Mouse (Mus musculus) MEL (cell line): ENCODE results near the gene Eci1. TPM values are rescaled to one million over a fixed set of nuclear protein-coding genes. Genes with fewer than 3 reads are reported as not detected.
A peak's percentile ranks its signal among the peaks of the same experiment; 100 is the strongest.

Experiments used
- DNase-seq: peaks from one replicate; pipeline ENCODE4 v3.0.0; 2011; ENCODE audit warnings: low read depth, low spot score
- H3K27ac ChIP-seq: 2 replicates; pipeline ENCODE4 v1.5.1; 2012; ENCODE audit warnings: low read depth, mild to moderate bottlenecking, control low read depth, low read length, moderate library complexity; ENCODE audit not compliant: control insufficient read depth
- H3K27me3 ChIP-seq, 2 experiments: fragments of 150-350 bp in 1 of 2; sonication (generic) in 1 of 2; 2 replicates each; pipeline ENCODE4 v1.6.1; 2012; ENCODE audit warnings: low read length in 2 of 2, mild to moderate bottlenecking in 2 of 2, improper control_type of control experiment in 1 of 2, moderate library complexity in 1 of 2; ENCODE audit not compliant: insufficient read depth in 2 of 2, control insufficient read depth in 1 of 2
- H3K36me3 ChIP-seq, 2 experiments: 2 replicates each; pipeline ENCODE4 v1.6.1; 2012 to 2014; ENCODE audit warnings: low read length in 2 of 2, improper control_type of control experiment in 1 of 2, inconsistent platforms in 1 of 2, mild to moderate bottlenecking in 1 of 2; ENCODE audit not compliant: insufficient read depth in 2 of 2, control insufficient read depth in 1 of 2
- H3K4me1 ChIP-seq, 2 experiments: fragments of 150-350 bp in 1 of 2; sonication (generic) in 1 of 2; 2 replicates each; pipeline ENCODE4 v1.6.1; 2012; ENCODE audit warnings: low read length in 2 of 2, improper control_type of control experiment in 1 of 2, mild to moderate bottlenecking in 1 of 2; ENCODE audit not compliant: insufficient read depth in 2 of 2, control insufficient read depth in 1 of 2
- H3K4me3 ChIP-seq, 2 experiments: fragments of 150-350 bp in 1 of 2; sonication (generic) in 1 of 2; 2 replicates each; pipeline ENCODE4 v1.5.1; 2012; ENCODE audit warnings: low read depth in 2 of 2, low read length in 2 of 2, mild to moderate bottlenecking in 2 of 2, moderate library complexity in 2 of 2, control low read depth in 1 of 2, improper control_type of control experiment in 1 of 2; ENCODE audit not compliant: control insufficient read depth in 1 of 2, insufficient read depth in 1 of 2
- H3K79me2 ChIP-seq: 2 replicates; pipeline ENCODE4 v1.6.1; 2012; ENCODE audit warnings: mild to moderate bottlenecking, low read length, moderate library complexity; ENCODE audit not compliant: control insufficient read depth, poor library complexity, insufficient read depth
- H3K9ac ChIP-seq: 2 replicates; pipeline ENCODE4 v1.6.1; 2012; ENCODE audit warnings: low read depth, mild to moderate bottlenecking, control low read depth, low read length, moderate library complexity; ENCODE audit not compliant: control insufficient read depth, poor library complexity, severe bottlenecking
- H3K9me3 ChIP-seq: fragments of 150-350 bp; sonication (generic); replicated peaks from 2 replicates; pipeline ENCODE4 v1.6.1; 2012; ENCODE audit warnings: mild to moderate bottlenecking, low read length, improper control_type of control experiment, moderate library complexity; ENCODE audit not compliant: insufficient read depth
- BHLHE40 ChIP-seq: IDR thresholded peaks from 2 replicates; pipeline ENCODE4 v1.6.1; 2012; ENCODE audit warnings: low read depth, mild to moderate bottlenecking, inconsistent platforms, low read length, improper control_type of control experiment, borderline replicate concordance
- CHD1 ChIP-seq: IDR thresholded peaks from 2 replicates; pipeline ENCODE4 v1.6.1; 2012; ENCODE audit warnings: low read depth, mild to moderate bottlenecking, inconsistent platforms, low read length, improper control_type of control experiment
- CHD2 ChIP-seq: IDR thresholded peaks from 2 replicates; pipeline ENCODE4 v1.6.1; 2011; ENCODE audit warnings: low read length, improper control_type of control experiment
- CTCF ChIP-seq, 3 experiments: IDR thresholded peaks in 2 of 3; conservative IDR thresholded peaks in 1 of 3; 2 replicates each; pipeline ENCODE4 v1.5.1; 2011 to 2012; ENCODE audit warnings: low read length in 3 of 3, low read depth in 2 of 3, mild to moderate bottlenecking in 2 of 3, improper control_type of control experiment in 1 of 3, inconsistent platforms in 1 of 3, mixed read lengths in 1 of 3, moderate library complexity in 1 of 3; ENCODE audit not compliant: control insufficient read depth in 1 of 3, insufficient read depth in 1 of 3, poor library complexity in 1 of 3, severe bottlenecking in 1 of 3
- ELF1 ChIP-seq: IDR thresholded peaks from 2 replicates; pipeline ENCODE4 v1.6.1; 2014; ENCODE audit warnings: low read depth, mild to moderate bottlenecking, inconsistent platforms, low read length, improper control_type of control experiment, moderate library complexity
- EP300 ChIP-seq, 2 experiments: IDR thresholded peaks; 2 replicates each; pipeline ENCODE4 v1.6.1; 2011; ENCODE audit warnings: improper control_type of control experiment in 2 of 2, low read length in 2 of 2, low read depth in 1 of 2, mild to moderate bottlenecking in 1 of 2
- ETS1 ChIP-seq: IDR thresholded peaks from 2 replicates; pipeline ENCODE4 v1.6.1; 2012; ENCODE audit warnings: low read depth, mild to moderate bottlenecking, inconsistent platforms, low read length, improper control_type of control experiment, moderate library complexity
- GABPA ChIP-seq: IDR thresholded peaks from 2 replicates; pipeline ENCODE4 v1.6.1; 2012; ENCODE audit warnings: low read depth, mild to moderate bottlenecking, inconsistent platforms, low read length, improper control_type of control experiment, moderate library complexity
- GATA1 ChIP-seq: IDR thresholded peaks from 2 replicates; pipeline ENCODE4 v1.6.1; 2011; ENCODE audit warnings: low read depth, low read length, improper control_type of control experiment
- HCFC1 ChIP-seq: IDR thresholded peaks from 2 replicates; pipeline ENCODE4 v1.6.1; 2012; ENCODE audit warnings: low read depth, mild to moderate bottlenecking, inconsistent platforms, low read length, improper control_type of control experiment, moderate library complexity
- JUND ChIP-seq: IDR thresholded peaks from 2 replicates; pipeline ENCODE4 v1.6.1; 2011; ENCODE audit warnings: low read depth, mild to moderate bottlenecking, improper control_type of control experiment, low read length
- KAT2A ChIP-seq: conservative IDR thresholded peaks from 2 replicates; pipeline ENCODE4 v1.6.1; 2012; ENCODE audit warnings: low read depth, low read length, improper control_type of control experiment, inconsistent platforms
- MAFK ChIP-seq: IDR thresholded peaks from 2 replicates; pipeline ENCODE4 v1.6.1; 2011; ENCODE audit warnings: low read depth, mild to moderate bottlenecking, low read length, improper control_type of control experiment, borderline replicate concordance
- MAX ChIP-seq: IDR thresholded peaks from 2 replicates; pipeline ENCODE4 v1.6.1; 2011; ENCODE audit warnings: low read length, improper control_type of control experiment
- MAZ ChIP-seq: IDR thresholded peaks from 2 replicates; pipeline ENCODE4 v1.6.1; 2012; ENCODE audit warnings: low read depth, mild to moderate bottlenecking, inconsistent platforms, low read length, improper control_type of control experiment
- MEF2A ChIP-seq: IDR thresholded peaks from 2 replicates; pipeline ENCODE4 v1.6.1; 2014; ENCODE audit warnings: low read depth, mild to moderate bottlenecking, inconsistent platforms, low read length, improper control_type of control experiment; ENCODE audit not compliant: poor library complexity, insufficient replicate concordance, severe bottlenecking; ENCODE audit errors: extremely low read depth
- MXI1 ChIP-seq: IDR thresholded peaks from 2 replicates; pipeline ENCODE4 v1.6.1; 2011; ENCODE audit warnings: mild to moderate bottlenecking, low read depth, low read length, improper control_type of control experiment
- MYB ChIP-seq: IDR thresholded peaks from 2 replicates; pipeline ENCODE4 v1.6.1; 2011; ENCODE audit warnings: mild to moderate bottlenecking, low read depth, low read length, improper control_type of control experiment
- MYC ChIP-seq: IDR thresholded peaks from 2 replicates; pipeline ENCODE4 v1.6.1; 2011; ENCODE audit warnings: low read depth, mild to moderate bottlenecking, low read length, improper control_type of control experiment, moderate library complexity
- NELFE ChIP-seq: IDR thresholded peaks from 2 replicates; pipeline ENCODE4 v1.6.1; 2011; ENCODE audit warnings: low read depth, low read length, improper control_type of control experiment
- NRF1 ChIP-seq: IDR thresholded peaks from 2 replicates; pipeline ENCODE4 v1.6.1; 2014; ENCODE audit warnings: low read depth, mild to moderate bottlenecking, inconsistent platforms, low read length, improper control_type of control experiment, moderate library complexity; ENCODE audit not compliant: poor library complexity, insufficient read depth, severe bottlenecking
- POLR2A ChIP-seq, 2 experiments: IDR thresholded peaks; 2 replicates each; pipeline ENCODE4 v1.6.1; 2011 to 2012; ENCODE audit warnings: low read length in 2 of 2, mild to moderate bottlenecking in 2 of 2, control low read depth in 1 of 2, improper control_type of control experiment in 1 of 2, low read depth in 1 of 2, moderate library complexity in 1 of 2; ENCODE audit not compliant: control insufficient read depth in 1 of 2, insufficient read depth in 1 of 2, poor library complexity in 1 of 2
- POLR2AphosphoS2 ChIP-seq: IDR thresholded peaks from 2 replicates; pipeline ENCODE4 v1.6.1; 2011; ENCODE audit warnings: low read length, improper control_type of control experiment
- POLR2AphosphoS5 ChIP-seq: IDR thresholded peaks from 2 replicates; pipeline ENCODE4 v1.6.1; 2012; ENCODE audit warnings: low read depth, borderline replicate concordance, mild to moderate bottlenecking, inconsistent platforms, low read length, moderate library complexity, mixed read lengths
- RAD21 ChIP-seq: IDR thresholded peaks from 2 replicates; pipeline ENCODE4 v1.6.1; 2011; ENCODE audit warnings: mild to moderate bottlenecking, low read depth, low read length, improper control_type of control experiment
- RCOR1 ChIP-seq: IDR thresholded peaks from 2 replicates; pipeline ENCODE4 v1.6.1; 2012; ENCODE audit warnings: low read depth, mild to moderate bottlenecking, inconsistent platforms, low read length, improper control_type of control experiment
- SIN3A ChIP-seq: IDR thresholded peaks from 2 replicates; pipeline ENCODE4 v1.6.1; 2012; ENCODE audit warnings: low read length, improper control_type of control experiment, inconsistent platforms
- SMC3 ChIP-seq: IDR thresholded peaks from 2 replicates; pipeline ENCODE4 v1.6.1; 2011; ENCODE audit warnings: low read depth, low read length, improper control_type of control experiment
- TAL1 ChIP-seq: IDR thresholded peaks from 2 replicates; pipeline ENCODE4 v1.6.1; 2012; ENCODE audit warnings: mild to moderate bottlenecking, inconsistent platforms, low read length, moderate library complexity, mixed read lengths
- TBP ChIP-seq: IDR thresholded peaks from 2 replicates; pipeline ENCODE4 v1.8.0; 2011; ENCODE audit warnings: low read depth, low read length, improper control_type of control experiment
- UBTF ChIP-seq: IDR thresholded peaks from 2 replicates; pipeline ENCODE4 v1.6.1; 2012; ENCODE audit warnings: low read depth, mild to moderate bottlenecking, inconsistent platforms, low read length, improper control_type of control experiment, moderate library complexity, borderline replicate concordance; ENCODE audit not compliant: insufficient read depth
- USF2 ChIP-seq, 2 experiments: IDR thresholded peaks; 2 replicates each; pipeline ENCODE4 v1.6.1; 2011 to 2012; ENCODE audit warnings: improper control_type of control experiment in 2 of 2, low read length in 2 of 2, borderline replicate concordance in 1 of 2, inconsistent platforms in 1 of 2, low read depth in 1 of 2, mild to moderate bottlenecking in 1 of 2; ENCODE audit not compliant: insufficient read depth in 1 of 2
- ZC3H11A ChIP-seq: IDR thresholded peaks from 2 replicates; pipeline ENCODE4 v1.6.1; 2012; ENCODE audit warnings: low read depth, mild to moderate bottlenecking, inconsistent platforms, low read length, improper control_type of control experiment
- ZKSCAN1 ChIP-seq: IDR thresholded peaks from 2 replicates; pipeline ENCODE4 v1.6.1; 2012; ENCODE audit warnings: low read depth, mild to moderate bottlenecking, inconsistent platforms, low read length, improper control_type of control experiment, moderate library complexity
- ZMIZ1 ChIP-seq: IDR thresholded peaks from 2 replicates; pipeline ENCODE4 v1.6.1; 2012; ENCODE audit warnings: low read depth, mild to moderate bottlenecking, inconsistent platforms, low read length, improper control_type of control experiment, moderate library complexity
- ZNF384 ChIP-seq: IDR thresholded peaks from 2 replicates; pipeline ENCODE4 v1.6.1; 2012; ENCODE audit warnings: low read depth, mild to moderate bottlenecking, inconsistent platforms, low read length, improper control_type of control experiment
- polyA plus RNA-seq, 2 experiments: library from polyadenylated mRNA; stranded (reverse) in 1 of 2; unstranded in 1 of 2; fragments of >175 nt in 1 of 2; fragments of >200 nt in 1 of 2; gene quantifications; 2 replicates each; pipeline versions ENCODE4 v1.2.1 to v1.2.4; 2012; ENCODE audit warnings: low replicate concordance in 2 of 2, low read depth in 1 of 2; ENCODE audit not compliant: insufficient read length in 2 of 2, insufficient read depth in 1 of 2, missing spikeins in 1 of 2
- total RNA-seq: library from RNA; depleted of rRNA; stranded (reverse); fragments of 300-350 nt; gene quantifications from 2 replicates; pipeline ENCODE4 v1.2.3, GENCODE M21; 2012

Gene Eci1
- total and polyA plus RNA-seq, 3 experiments = 48.6 to 65.6 TPM; not detected in 1

GRCm38 (mm10) chr17:24469910-24470602, 43.6 kb downstream of the Eci1 start, which contains the start of the genes E4f1 and Pgp:
TSS of gene E4f1 (minus strand) at chr17:24470313.
TSS of gene Pgp (plus strand) at chr17:24470392.
- peaks cover 0 to 8% of the 10 kb centered on the region in 2 experiments; a peak in 2 of 4 replicates for H3K36me3 ChIP-seq
- H3K4me3 ChIP-seq = peak within 1 kb of the TSS; percentile 70 to 97
- peak within 1 kb of the TSS; percentile 88 for H3K27ac ChIP-seq
- H3K9ac ChIP-seq = peak within 1 kb of the TSS; percentile 89
- H3K79me2 ChIP-seq = peaks cover 25% of the 10 kb centered on the region
- no peaks in the 10 kb centered on the region for H3K27me3 ChIP-seq
- no peaks in the 10 kb centered on the region for H3K9me3 ChIP-seq
- DNase-seq = peak; percentile 99
- H3K4me1 ChIP-seq = peaks cover 0 to 12% of the 10 kb centered on the region in 2 experiments; a peak in 3 of 4 replicates
- TF ChIP-seq SMC3 (no peak), RAD21 (no peak), USF2 (IDR thresholded peaks at IDR 0.05; ENCODE audit: borderline replicate concordance in 1 of 2, insufficient read depth in 1 of 2, low read depth in 1 of 2, low read length in 2 of 2) (no peak), MYC (no peak), GABPA (no peak), SIN3A (peak; percentile 65), MAFK (no peak), ZKSCAN1 (no peak), MEF2A (no peak), MAX (no peak; the same call in 1 of the 2 replicates), HCFC1 (peak; percentile 53; the same call in 1 of the 2 replicates), ZNF384 (no peak), UBTF (no peak), CTCF (IDR thresholded peaks at IDR 0.05 in 2 of 3, conservative IDR thresholded peaks at IDR 0.05 in 1 of 3; ENCODE audit: control insufficient read depth in 1 of 3, insufficient read depth in 1 of 3, low read depth in 2 of 3, low read length in 3 of 3, poor library complexity in 1 of 3, severe bottlenecking in 1 of 3) (no peak), MXI1 (peak; percentile 30), MAZ (no peak), GATA1 (no peak), POLR2A (IDR thresholded peaks at IDR 0.05; ENCODE audit: control insufficient read depth in 1 of 2, insufficient read depth in 1 of 2, low read depth in 1 of 2, low read length in 2 of 2, poor library complexity in 1 of 2) (peak; percentile 88), ZMIZ1 (peak; percentile 78), JUND (no peak), ZC3H11A (no peak), NRF1 (peak; percentile 69), ETS1 (no peak), KAT2A (no peak), ELF1 (peak; percentile 80), POLR2AphosphoS2 (peak; percentile 72; the same call in 1 of the 2 replicates), TAL1 (no peak), RCOR1 (no peak), NELFE (peak; percentile 68), MYB (no peak), CHD2 (no peak), BHLHE40 (no peak), POLR2AphosphoS5 (no peak), CHD1 (no peak), EP300 (IDR thresholded peaks at IDR 0.05; ENCODE audit: low read depth in 1 of 2, low read length in 2 of 2) (no peak), TBP (peak; percentile 2; the same call in 1 of the 2 replicates)
